Mouse (Mus musculus) left cerebral cortex, adult 6 months (tissue): Measurements from ENCODE around the gene Gm38392. TPM values are rescaled to one million over a fixed set of nuclear protein-coding genes. Genes with fewer than 3 reads are reported as not detected.

Experiments used
- long read RNA-seq, 2 experiments: library from polyadenylated mRNA; unstranded; transcript quantifications; one replicate each; pipeline ENCODE4 v2.0.0; 2019 to 2020
- polyA plus RNA-seq: library from polyadenylated mRNA; unstranded; fragments of <200 nt; fragmentation: Nextera tagmentation; gene quantifications from 2 replicates; pipeline ENCODE4 v1.2.3, GENCODE M21; 2021

Gm38392 gene
- polyA plus RNA-seq = not detected in 2 replicates
- long read RNA-seq, experiment 1 = 0 reads
- long read RNA-seq, experiment 2 = 0 reads

GRCm38 (mm10) chr3:88287110-88287509 lies at the start of gene Gm38392:
TSS of gene Gm38392 (minus strand) at chr3:88287210.

GRCm38 (mm10) chr3:88336058-88337013 lies 49.3 kb upstream of the Gm38392 start, which contains the start of the genes Tmem79 and Smg5:
TSS of gene Tmem79 (minus strand) at chr3:88336148.
TSS of gene Smg5 (plus strand) at chr3:88336260.

GRCm38 (mm10) chr3:88324951-88325405 lies 38.0 kb upstream of the Gm38392 start, which contains the start of gene Glmp:
TSS of gene Glmp (plus strand) at chr3:88325023.

GRCm38 (mm10) chr3:88296561-88297318 lies 9.7 kb upstream of the Gm38392 start, which contains the start of the genes Tsacc and Cct3:
TSS of gene Tsacc (minus strand) at chr3:88296999.
TSS of gene Cct3 (plus strand) at chr3:88297116.

GRCm38 (mm10) chr3:88254268-88254926 lies 32.6 kb downstream of the Gm38392 start, which contains the start of gene Rhbg:
TSS of gene Rhbg (minus strand) at chr3:88254709.

Other genes starting within 250 kb of the Gm38392 start
- gene Gpatch4, start 244.1 kb downstream of the Gm38392 start, polyA plus RNA-seq = 17.8 and 18.1 TPM in 2 replicates
- gene Naxe, start 228.7 kb downstream of the Gm38392 start, polyA plus RNA-seq = 203 and 228 TPM in 2 replicates
- gene Ttc24, start 208.9 kb downstream of the Gm38392 start, polyA plus RNA-seq = not detected in 2 replicates
- gene Iqgap3, start 205.2 kb downstream of the Gm38392 start, polyA plus RNA-seq = 0.18 and 0.29 TPM in 2 replicates
- 21.3 and 112 TPM in 2 replicates for gene Mef2d, start 144.8 kb downstream of the Gm38392 start, polyA plus RNA-seq
- gene Rhbg, start 32.5 kb downstream of the Gm38392 start, polyA plus RNA-seq = not detected in 2 replicates
- 4.4 and 5.3 TPM in 2 replicates for gene Tsacc, start 9.8 kb upstream of the Gm38392 start, polyA plus RNA-seq
- gene Cct3, start 9.9 kb upstream of the Gm38392 start, polyA plus RNA-seq = 165 and 195 TPM in 2 replicates
- 143 and 151 TPM in 2 replicates for gene Glmp, start 37.8 kb upstream of the Gm38392 start, polyA plus RNA-seq
- gene Tmem79, start 48.9 kb upstream of the Gm38392 start, polyA plus RNA-seq = 2.0 and 2.1 TPM in 2 replicates
- 8.0 and 9.2 TPM in 2 replicates for gene Smg5, start 49.0 kb upstream of the Gm38392 start, polyA plus RNA-seq
- gene Paqr6, start 77.4 kb upstream of the Gm38392 start, polyA plus RNA-seq = 11.8 and 12.5 TPM in 2 replicates
- 0.42 and 0.59 TPM in 2 replicates for gene Bglap3, start 85.5 kb upstream of the Gm38392 start, polyA plus RNA-seq
- gene Bglap2, start 91.5 kb upstream of the Gm38392 start, polyA plus RNA-seq = 1.0 and 1.1 TPM in 2 replicates
- gene Bglap, start 97.3 kb upstream of the Gm38392 start, polyA plus RNA-seq = not detected in 2 replicates
- gene Pmf1, start 123.1 kb upstream of the Gm38392 start, polyA plus RNA-seq = 7.3 and 9.7 TPM in 2 replicates
- gene Slc25a44, start 137.9 kb upstream of the Gm38392 start, polyA plus RNA-seq = 41.1 and 42.3 TPM in 2 replicates
- gene Sema4a, start 174.0 kb upstream of the Gm38392 start, polyA plus RNA-seq = 14.1 and 17.3 TPM in 2 replicates
- gene Lmna, start 222.7 kb upstream of the Gm38392 start, polyA plus RNA-seq = 51.8 and 54.5 TPM in 2 replicates
- gene Mex3a, start 245.2 kb upstream of the Gm38392 start, polyA plus RNA-seq = 0.29 and 0.49 TPM in 2 replicates